Mouse (Mus musculus) megakaryocyte, embryonic 14.5 days (primary cell): ENCODE measurements around the gene Elavl1.

Experiments used
- FLI1 ChIP-seq: IDR thresholded peaks from 2 replicates; pipeline ENCODE4 v1.6.1; 2012; ENCODE audit warnings: low read length, inconsistent platforms, mixed read lengths
- GATA1 ChIP-seq: IDR thresholded peaks from 3 replicates; pipeline ENCODE4 v1.6.1; 2012; ENCODE audit warnings: mixed read lengths, low read length, inconsistent platforms, borderline replicate concordance

DNA sequence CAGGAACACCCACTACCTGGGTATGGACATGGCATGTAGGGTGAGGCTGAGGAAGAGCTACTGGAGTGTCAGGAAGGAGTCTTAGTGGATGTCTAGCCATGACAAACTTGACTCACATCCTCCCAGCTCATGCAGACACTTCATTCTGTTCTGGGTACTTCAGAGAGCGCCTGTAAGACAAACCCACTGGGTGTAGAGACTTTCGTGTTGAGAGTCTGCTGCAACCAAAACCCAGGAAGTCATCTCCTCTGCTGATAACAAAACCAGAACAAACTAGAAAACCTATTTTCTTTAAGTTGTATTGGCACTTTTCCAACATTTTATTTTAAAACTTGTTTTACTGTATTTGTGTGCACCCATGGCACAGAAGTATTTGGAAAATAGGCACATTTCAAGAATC lies 19.4 kb downstream of the Elavl1 start:
- TF ChIP-seq GATA1 = no peak
- TF ChIP-seq FLI1 = no peak
